Comparison of ENCODE assay signal across 8 mouse cellular contexts in genomic region chr11:77983937-77984835, GRCm38 (mm10). TPM values are rescaled to one million over a fixed set of nuclear protein-coding genes. Genes with fewer than 3 reads are reported as not detected.
A peak's percentile ranks its signal among the peaks of the same experiment; 100 is the strongest.
DNase-seq lines count a peak whose midpoint lies in the region; ATAC-seq and TF ChIP-seq lines count a peak whose summit lies in the region.

No protein-coding gene starts in this region.

- peaks cover 25% of the 10 kb centered on the region for H3K4me1 ChIP-seq in bone marrow macrophage, adult 2 months (ENCODE audit: control insufficient read depth, insufficient read depth, low read length)
- H3K4me1 ChIP-seq in erythroblast, embryonic 14.5 days (ENCODE audit: control insufficient read depth), result peaks cover 39% of the 10 kb centered on the region
- H3K4me1 ChIP-seq in heart, postnatal 0 days (ENCODE audit: control insufficient read depth, insufficient read depth), result peaks cover 4% of the 10 kb centered on the region; the same call in 1 of the 2 replicates
- H3K4me1 ChIP-seq in liver, postnatal 0 days (ENCODE audit: insufficient read depth), result peaks cover 12% of the 10 kb centered on the region; the same call in 1 of the 2 replicates
- H3K4me1 ChIP-seq in thymus, adult 2 months (replicated peaks; ENCODE audit: control insufficient read depth, insufficient read depth, low read length), result peaks cover 12% of the 10 kb centered on the region

- no peak for TF ChIP-seq EP300 in heart, postnatal 0 days (IDR thresholded peaks at IDR 0.05; ENCODE audit: low read depth)
- TF ChIP-seq EP300 in liver, postnatal 0 days (IDR thresholded peaks at IDR 0.05; ENCODE audit: low read depth), result no peak

- H3K4me3 ChIP-seq in bone marrow macrophage, adult 2 months (ENCODE audit: insufficient read depth, low read length), result peak overlapping the region; percentile 94
- H3K4me3 ChIP-seq in erythroblast, embryonic 14.5 days (replicated peaks), result peak overlapping the region; percentile 82
- peak overlapping the region; percentile 94 for H3K4me3 ChIP-seq in heart, postnatal 0 days (ENCODE audit: low read depth, low read length)
- peak overlapping the region; percentile 93 for H3K4me3 ChIP-seq in liver, postnatal 0 days (ENCODE audit: low read depth, low read length)
- H3K4me3 ChIP-seq in thymus, adult 2 months (ENCODE audit: control insufficient read depth, insufficient read depth, low read length), result peak overlapping the region; percentile 99

- peaks cover 2% of the 10 kb centered on the region for H3K27me3 ChIP-seq in erythroblast, embryonic 14.5 days (ENCODE audit: control insufficient read depth)
- H3K27me3 ChIP-seq in heart, postnatal 0 days (ENCODE audit: control insufficient read depth, insufficient read depth, low read length), result no peaks in the 10 kb centered on the region
- H3K27me3 ChIP-seq in liver, postnatal 0 days (ENCODE audit: insufficient read depth, low read length), result no peaks in the 10 kb centered on the region
- H3K27me3 ChIP-seq in thymus, adult 2 months (ENCODE audit: control insufficient read depth, insufficient read depth, low read length), result no peaks in the 10 kb centered on the region

- WGBS in heart, postnatal 0 days, result under 1% methylated on average over 55 of the region's 63 CpGs
- WGBS in liver, postnatal 0 days (ENCODE audit: insufficient replicate concordance), result under 1% methylated on average over 47 of the region's 63 CpGs
- WGBS in thymus, adult 2 months, result under 1% methylated on average over 61 of the region's 63 CpGs

- peaks cover 43% of the 10 kb centered on the region for H3K36me3 ChIP-seq in erythroblast, embryonic 14.5 days (ENCODE audit: control insufficient read depth)
- H3K36me3 ChIP-seq in heart, postnatal 0 days (replicated peaks; ENCODE audit: control insufficient read depth, insufficient read depth, low read length), result peaks cover 12% of the 10 kb centered on the region; the same call in 1 of the 2 replicates
- H3K36me3 ChIP-seq in liver, postnatal 0 days (replicated peaks; ENCODE audit: insufficient read depth, low read length), result peaks cover 21% of the 10 kb centered on the region
- peaks cover 9% of the 10 kb centered on the region for H3K36me3 ChIP-seq in thymus, adult 2 months (ENCODE audit: control insufficient read depth, insufficient read depth, low read length)

- H3K27ac ChIP-seq in bone marrow macrophage, adult 2 months (ENCODE audit: insufficient read depth, low read depth, low read length), result peak overlapping the region; percentile 87
- peak overlapping the region; percentile 97 for H3K27ac ChIP-seq in heart, postnatal 0 days (ENCODE audit: low read depth)
- peak overlapping the region; percentile 94 for H3K27ac ChIP-seq in liver, postnatal 0 days (ENCODE audit: low read depth)
- peak overlapping the region; percentile 93 for H3K27ac ChIP-seq in thymus, adult 2 months (ENCODE audit: control insufficient read depth, insufficient read depth, low read length)

- ATAC-seq in heart, postnatal 0 days (ENCODE audit: insufficient read depth, low read depth), result no peak
- ATAC-seq in liver, postnatal 0 days, result no peak

- H3K9me3 ChIP-seq in erythroblast, embryonic 14.5 days (ENCODE audit: control insufficient read depth, low read length), result no peaks in the 10 kb centered on the region
- no peaks in the 10 kb centered on the region for H3K9me3 ChIP-seq in heart, postnatal 0 days (replicated peaks; ENCODE audit: control insufficient read depth, low read length)
- no peaks in the 10 kb centered on the region for H3K9me3 ChIP-seq in liver, postnatal 0 days (ENCODE audit: low read length)

- TF ChIP-seq CTCF in bone marrow macrophage, adult 2 months (IDR thresholded peaks at IDR 0.05; ENCODE audit: low read depth, low read length), result no peak
- no peak for TF ChIP-seq CTCF in heart, postnatal 0 days (IDR thresholded peaks at IDR 0.05; ENCODE audit: low read depth)
- no peak for TF ChIP-seq CTCF in liver, postnatal 0 days (IDR thresholded peaks at IDR 0.05; ENCODE audit: low read depth)
- TF ChIP-seq CTCF in thymus, adult 2 months (IDR thresholded peaks at IDR 0.05; ENCODE audit: borderline replicate concordance, control insufficient read depth, extremely low read depth, insufficient read depth, low read length, poor library complexity), result peak; percentile 44; the same call in 1 of the 2 replicates

- peak overlapping the region; percentile 98 for H3K9ac ChIP-seq in heart, postnatal 0 days (replicated peaks; ENCODE audit: low read depth, low read length)
- H3K9ac ChIP-seq in liver, postnatal 0 days (replicated peaks), result peak overlapping the region; percentile 96

- TF ChIP-seq POLR2A in bone marrow macrophage, adult 2 months (IDR thresholded peaks at IDR 0.05; ENCODE audit: borderline replicate concordance, low read depth, low read length), result no peak
- peak; percentile 45; the same call in 1 of the 2 replicates for TF ChIP-seq POLR2A in thymus, adult 2 months (IDR thresholded peaks at IDR 0.05; ENCODE audit: control insufficient read depth, extremely low read depth, insufficient read depth, low read length, poor library complexity)

- DNase-seq in CD4-positive helper T cell, adult 2 months (ENCODE audit: low read depth, low spot score), result peak; percentile 77
- peak; percentile 68 for DNase-seq in heart, postnatal 0 days (ENCODE audit: low spot score)
- DNase-seq in kidney, postnatal 36 days, result peak; percentile 67 to 84
- DNase-seq in liver, postnatal 0 days, result peak; percentile 82
- DNase-seq in ovary, adult 18-20 months (ENCODE audit: low spot score), result peak; percentile 40
- peak; percentile 67 for DNase-seq in thymus, adult 2 months

- peak overlapping the region; percentile 96 for H3K4me2 ChIP-seq in heart, postnatal 0 days (ENCODE audit: low read depth, low read length)
- peak overlapping the region; percentile 88 for H3K4me2 ChIP-seq in liver, postnatal 0 days (ENCODE audit: low read depth, low read length)

RNA-seq across cellular contexts. Expression of gene Phf12, which starts 1.6 kb away (rescaled TPM):
- 42.5 and 47.8 TPM in 2 replicates for polyA plus RNA-seq in bone marrow macrophage, adult 2 months (2012; ENCODE audit: insufficient read depth, insufficient read length, missing spikeins)
- polyA plus RNA-seq in erythroblast, embryonic 14.5 days (2012), result 16.6 and 19.3 TPM in 2 replicates
- 19.2 and 25.1 TPM in 2 replicates for total RNA-seq in heart, postnatal 0 days (2014; rRNA removed; ENCODE audit: low replicate concordance)
- polyA plus RNA-seq in heart, postnatal 0 days (2015; fragmentation: Nextera tagmentation; extraction: Ambion mirVana), result 5.6 and 7.3 TPM in 2 replicates
- polyA plus RNA-seq in liver, postnatal 0 days (2015; fragmentation: Nextera tagmentation; extraction: Ambion mirVana), result 5.0 and 5.1 TPM in 2 replicates
- polyA plus RNA-seq in thymus, adult 2 months (2012; rRNA removed), result 151 and 160 TPM in 2 replicates

RNA-seq across cellular contexts. Expression of gene Dhrs13, which starts 47.9 kb away (rescaled TPM):
- 2.8 and 3.5 TPM in 2 replicates for polyA plus RNA-seq in bone marrow macrophage, adult 2 months (2012; ENCODE audit: insufficient read depth, insufficient read length, missing spikeins)
- polyA plus RNA-seq in erythroblast, embryonic 14.5 days (2012), result 4.7 and 5.1 TPM in 2 replicates
- total RNA-seq in heart, postnatal 0 days (2014; rRNA removed; ENCODE audit: low replicate concordance), result 7.3 and 9.4 TPM in 2 replicates
- polyA plus RNA-seq in heart, postnatal 0 days (2015; fragmentation: Nextera tagmentation; extraction: Ambion mirVana), result 7.7 and 8.6 TPM in 2 replicates
- 9.2 and 10.6 TPM in 2 replicates for polyA plus RNA-seq in liver, postnatal 0 days (2015; fragmentation: Nextera tagmentation; extraction: Ambion mirVana)
- 13.4 and 14.4 TPM in 2 replicates for polyA plus RNA-seq in thymus, adult 2 months (2012; rRNA removed)

RNA-seq across cellular contexts. Expression of gene Flot2, which starts 53.5 kb away (rescaled TPM):
- 59.0 and 64.0 TPM in 2 replicates for polyA plus RNA-seq in bone marrow macrophage, adult 2 months (2012; ENCODE audit: insufficient read depth, insufficient read length, missing spikeins)
- polyA plus RNA-seq in erythroblast, embryonic 14.5 days (2012), result 4.8 and 5.4 TPM in 2 replicates
- 77.9 and 111 TPM in 2 replicates for total RNA-seq in heart, postnatal 0 days (2014; rRNA removed; ENCODE audit: low replicate concordance)
- 91.3 and 95.0 TPM in 2 replicates for polyA plus RNA-seq in heart, postnatal 0 days (2015; fragmentation: Nextera tagmentation; extraction: Ambion mirVana)
- polyA plus RNA-seq in liver, postnatal 0 days (2015; fragmentation: Nextera tagmentation; extraction: Ambion mirVana), result 23.1 and 25.9 TPM in 2 replicates
- polyA plus RNA-seq in thymus, adult 2 months (2012; rRNA removed), result 124 and 136 TPM in 2 replicates

RNA-seq across cellular contexts. Expression of gene Sez6, which starts 53.6 kb away (rescaled TPM):
- polyA plus RNA-seq in bone marrow macrophage, adult 2 months (2012; ENCODE audit: insufficient read depth, insufficient read length, missing spikeins), result 0.24 TPM in 1 of 2 replicates, not detected in the other
- polyA plus RNA-seq in erythroblast, embryonic 14.5 days (2012), result 0.02 TPM in 1 of 2 replicates, not detected in the other
- 0.77 TPM in 1 of 2 replicates, not detected in the other for total RNA-seq in heart, postnatal 0 days (2014; rRNA removed; ENCODE audit: low replicate concordance)
- polyA plus RNA-seq in heart, postnatal 0 days (2015; fragmentation: Nextera tagmentation; extraction: Ambion mirVana), result 0.08 TPM in 1 of 2 replicates, not detected in the other
- not detected in 2 replicates for polyA plus RNA-seq in liver, postnatal 0 days (2015; fragmentation: Nextera tagmentation; extraction: Ambion mirVana)
- polyA plus RNA-seq in thymus, adult 2 months (2012; rRNA removed), result 1.1 TPM in 2 replicates
